Mouse (Mus musculus) testis, adult 2 months (tissue): ENCODE results near the gene P2ry6. TPM values are rescaled to one million over a fixed set of nuclear protein-coding genes. Genes with fewer than 3 reads are reported as not detected.

Experiments used
- H3K27ac ChIP-seq: fragments of 200-500 bp; 2 replicates; pipeline ENCODE4 v1.5.1; 2012; ENCODE audit warnings: low read depth, low read length; ENCODE audit not compliant: control insufficient read depth, insufficient read depth
- H3K27me3 ChIP-seq: fragments of 200-500 bp; 2 replicates; pipeline ENCODE4 v1.6.1; 2012; ENCODE audit warnings: mild to moderate bottlenecking, low read length, moderate library complexity; ENCODE audit not compliant: control insufficient read depth, insufficient read depth
- H3K36me3 ChIP-seq: fragments of 200-500 bp; 2 replicates; pipeline ENCODE4 v1.6.1; 2012; ENCODE audit warnings: mild to moderate bottlenecking, low read length; ENCODE audit not compliant: control insufficient read depth, insufficient read depth
- H3K4me1 ChIP-seq: fragments of 200-500 bp; 2 replicates; pipeline ENCODE4 v1.6.1; 2012; ENCODE audit warnings: low read length; ENCODE audit not compliant: control insufficient read depth, insufficient read depth
- H3K4me3 ChIP-seq: fragments of 200-500 bp; 2 replicates; pipeline ENCODE4 v1.5.1; 2012; ENCODE audit warnings: low read depth, mild to moderate bottlenecking, low read length, moderate library complexity, mixed read lengths; ENCODE audit not compliant: control insufficient read depth
- CTCF ChIP-seq: fragments of 200-500 bp; IDR thresholded peaks from 2 replicates; pipeline ENCODE4 v1.5.1; 2012; ENCODE audit warnings: low read depth, mild to moderate bottlenecking, inconsistent platforms, low read length, moderate library complexity; ENCODE audit not compliant: control insufficient read depth, insufficient read depth, insufficient replicate concordance
- POLR2A ChIP-seq: fragments of 200-500 bp; IDR thresholded peaks from 2 replicates; pipeline ENCODE4 v1.6.1; 2012; ENCODE audit warnings: low read depth, mild to moderate bottlenecking, inconsistent platforms, low read length, moderate library complexity; ENCODE audit not compliant: control insufficient read depth
- polyA plus RNA-seq: library from polyadenylated mRNA; depleted of rRNA; stranded (reverse); fragments of >200 nt; gene quantifications from 2 replicates; pipeline ENCODE4 v1.2.3, GENCODE M21; 2012

The P2ry6 gene
- polyA plus RNA-seq, 1 experiment, result 2.9 TPM

DNA sequence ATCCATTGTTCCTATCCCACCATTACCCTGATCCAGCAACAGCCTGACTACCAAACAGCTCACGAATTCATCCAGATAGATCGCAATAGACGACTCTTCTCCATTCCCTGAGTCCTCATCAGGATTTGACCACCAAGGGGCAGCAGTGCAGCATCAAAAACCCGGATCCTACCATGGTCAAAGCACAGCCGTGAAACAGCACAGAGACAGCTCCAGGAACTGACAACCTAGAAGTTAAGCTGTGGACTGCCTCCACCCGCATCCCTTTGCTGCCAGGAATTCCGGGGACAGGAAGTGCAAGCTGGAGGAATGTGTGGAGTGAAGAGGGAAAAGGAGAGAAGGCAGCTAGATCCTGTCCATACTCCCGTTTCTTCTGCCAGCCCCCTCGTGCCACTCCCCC is 13.6 kb upstream of the P2ry6 start:
- H3K27ac ChIP-seq, result no peak overlapping the region
- H3K4me1 ChIP-seq, result peaks cover 13% of the 10 kb centered on the region
- H3K27me3 ChIP-seq, result no peaks in the 10 kb centered on the region
- TF ChIP-seq POLR2A, result no peak
- TF ChIP-seq CTCF, result peak; percentile 36; the same call in 1 of the 2 replicates
- H3K4me3 ChIP-seq, result no peak overlapping the region
- no peaks in the 10 kb centered on the region for H3K36me3 ChIP-seq

DNA sequence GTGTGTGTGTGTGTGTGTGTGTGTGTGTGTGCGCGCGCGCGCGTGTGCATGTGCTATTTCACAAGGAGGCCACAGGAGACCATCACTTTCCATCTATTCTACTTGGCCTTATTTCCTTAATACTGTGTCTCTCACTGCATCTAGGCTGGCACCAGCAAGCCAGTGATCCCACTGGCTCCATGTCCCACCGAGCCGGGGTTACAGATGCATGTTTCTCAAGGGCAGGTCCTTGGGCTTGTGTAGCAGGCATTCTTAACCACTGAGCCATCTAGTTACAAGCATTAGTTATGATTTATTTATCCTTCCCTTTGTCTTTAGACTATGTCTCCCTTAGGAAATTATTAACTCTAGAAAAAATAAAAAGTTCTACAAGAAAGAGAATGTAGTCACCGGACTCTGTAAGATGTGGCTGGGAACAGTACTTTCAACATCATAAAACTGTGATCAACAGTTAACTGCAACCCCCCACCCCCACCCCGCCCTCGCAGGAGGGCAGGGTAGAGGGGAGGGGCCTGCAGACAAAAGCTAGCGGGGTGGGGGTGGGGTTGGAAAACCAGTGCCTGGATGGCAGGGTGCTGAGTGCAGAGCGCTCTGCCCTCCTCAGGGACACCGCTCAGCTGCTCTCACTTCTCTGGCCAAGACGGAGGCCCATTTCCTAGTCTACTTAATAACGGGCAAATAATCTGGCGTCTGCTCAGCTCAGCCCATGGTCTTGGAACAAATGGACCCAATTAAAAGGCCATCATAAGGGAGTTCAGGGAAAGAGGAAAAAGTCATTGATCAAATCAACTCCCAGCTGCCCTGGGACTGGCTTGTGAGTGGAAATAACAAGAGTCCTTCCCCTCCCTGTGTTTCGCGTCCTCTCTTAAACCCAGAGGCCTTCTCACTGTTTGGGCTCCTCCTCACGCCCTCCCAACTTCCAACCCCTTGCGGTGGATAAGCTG is 10.3 kb upstream of the P2ry6 start:
- Histone ChIP-seq H3K4me1 (peaks cover 13% of the 10 kb centered on the region), H3K4me3 (peak overlapping the region; percentile 66)
- TF ChIP-seq POLR2A (peak; percentile 52; the same call in 1 of the 2 replicates), CTCF (no peak)

DNA sequence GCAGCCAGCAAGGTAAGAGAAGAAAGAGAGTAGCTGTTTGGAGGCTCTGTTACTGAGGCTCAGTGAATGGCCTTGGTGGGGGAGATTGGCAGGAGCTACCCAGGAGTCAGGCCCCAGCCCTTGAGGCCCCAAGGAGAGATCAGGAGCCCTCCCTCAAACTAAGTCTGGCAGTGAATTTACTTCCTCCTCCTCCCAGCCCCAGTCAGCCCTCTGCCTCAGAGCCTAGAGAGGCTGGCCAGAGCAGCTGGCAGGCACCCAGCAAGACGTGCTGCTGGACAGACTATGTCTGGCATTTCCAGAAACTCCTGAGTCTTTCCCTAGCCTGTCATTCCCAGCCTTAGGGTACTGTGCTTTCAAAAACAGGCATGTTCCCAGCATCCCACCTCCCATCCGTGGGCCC is 4.7 kb upstream of the P2ry6 start:
- Histone ChIP-seq H3K27me3 (no peaks in the 10 kb centered on the region), H3K4me1 (peaks cover 5% of the 10 kb centered on the region), H3K4me3 (no peak overlapping the region), H3K27ac (no peak overlapping the region), H3K36me3 (no peaks in the 10 kb centered on the region)
- no peak for TF ChIP-seq CTCF
- TF ChIP-seq POLR2A, result no peak

More for the DNA sequence above, 10.3 kb upstream of the P2ry6 start:
- no peaks in the 10 kb centered on the region for H3K27me3 ChIP-seq
- no peaks in the 10 kb centered on the region for H3K36me3 ChIP-seq
- H3K27ac ChIP-seq, result peak overlapping the region; percentile 81

DNA sequence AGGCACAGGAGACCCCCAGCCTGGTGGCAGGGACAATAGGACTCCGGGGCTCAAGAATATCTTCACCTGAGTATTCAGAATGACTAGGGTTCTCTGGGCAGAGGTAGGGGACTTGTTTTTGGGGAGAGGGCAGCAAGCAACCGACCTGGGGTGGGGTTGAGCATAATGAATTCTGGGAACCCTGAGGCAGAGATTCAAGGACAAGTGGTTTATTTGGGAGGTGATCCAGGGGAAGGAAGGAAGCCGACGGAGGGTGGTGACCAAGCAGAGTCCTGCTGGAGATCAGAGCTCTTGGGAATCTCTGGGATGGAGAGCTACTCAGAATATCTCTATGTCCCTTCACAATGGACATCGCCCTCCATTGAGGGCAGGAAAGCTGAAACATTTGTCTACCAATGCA is 3.7 kb upstream of the P2ry6 start:
- H3K4me3 ChIP-seq, result no peak overlapping the region
- no peaks in the 10 kb centered on the region for H3K36me3 ChIP-seq
- H3K27me3 ChIP-seq, result no peaks in the 10 kb centered on the region
- H3K27ac ChIP-seq, result no peak overlapping the region
- H3K4me1 ChIP-seq, result peaks cover 8% of the 10 kb centered on the region
- no peak for TF ChIP-seq POLR2A
- TF ChIP-seq CTCF, result no peak

DNA sequence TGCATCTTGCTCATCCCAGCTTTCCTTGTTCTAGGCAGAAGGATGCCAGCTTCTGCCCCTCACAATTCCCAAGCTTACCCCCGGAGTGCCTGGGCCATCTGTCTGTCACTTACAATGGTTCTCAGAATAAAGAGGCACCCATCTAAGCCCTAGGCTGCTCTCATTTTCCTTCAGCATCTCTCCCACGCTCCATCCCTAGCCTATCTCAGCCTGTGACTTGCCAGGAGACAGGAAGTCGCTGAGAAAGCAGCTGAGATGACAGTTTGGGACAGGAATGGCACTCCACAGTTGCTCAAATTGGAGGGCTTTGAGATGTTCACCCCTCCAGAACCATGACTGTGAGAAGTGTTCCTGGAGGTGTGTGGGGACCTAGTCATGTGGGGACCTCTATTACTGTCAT is 1.6 kb downstream of the P2ry6 start:
- Histone ChIP-seq H3K27ac (no peak overlapping the region), H3K4me1 (peaks cover 12% of the 10 kb centered on the region), H3K4me3 (no peak overlapping the region), H3K36me3 (no peaks in the 10 kb centered on the region), H3K27me3 (no peaks in the 10 kb centered on the region)
- no peak for TF ChIP-seq CTCF

DNA sequence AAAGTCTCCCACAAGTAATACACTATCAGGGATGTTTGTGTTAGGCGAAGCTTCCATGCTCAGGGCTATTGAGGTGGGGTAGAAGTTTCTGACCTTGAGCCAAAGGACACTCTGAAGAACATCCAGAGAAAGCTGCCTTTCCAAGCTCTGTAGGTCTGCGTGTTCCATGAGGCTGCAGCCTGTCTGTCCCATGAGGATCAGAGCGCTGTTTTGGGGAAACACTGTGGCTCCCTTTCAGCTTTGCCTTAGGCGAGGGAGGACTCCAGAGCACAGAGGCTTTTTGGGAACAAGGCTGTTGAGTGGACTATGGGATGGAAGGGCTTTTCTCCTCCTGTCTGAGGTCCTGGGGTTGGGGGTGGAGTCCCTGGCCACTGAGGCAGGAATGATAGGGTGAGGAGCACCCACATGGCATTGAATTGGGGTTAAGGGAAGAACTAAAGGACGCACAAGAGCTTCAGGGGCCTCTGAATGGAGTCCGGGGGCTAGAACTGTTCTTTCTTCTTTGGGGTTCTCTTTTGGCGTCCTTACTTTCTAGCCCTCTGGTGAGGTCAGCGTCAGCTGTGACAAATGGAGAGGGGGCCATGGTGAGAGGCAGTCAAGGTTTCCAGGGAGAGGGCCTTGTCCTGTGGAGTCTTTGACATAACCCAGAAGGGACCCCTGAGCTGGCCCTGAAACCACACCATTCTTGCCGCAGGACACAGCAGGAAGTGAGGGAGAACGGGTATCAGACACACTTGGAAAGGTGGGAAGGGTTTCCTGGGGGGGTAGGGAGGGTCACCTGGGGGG is 5.4 kb downstream of the P2ry6 start:
- Histone ChIP-seq H3K27ac (peak overlapping the region; percentile 40; the same call in 1 of the 2 replicates), H3K27me3 (no peaks in the 10 kb centered on the region), H3K4me3 (no peak overlapping the region), H3K36me3 (no peaks in the 10 kb centered on the region), H3K4me1 (peaks cover 6% of the 10 kb centered on the region)
- TF ChIP-seq CTCF (no peak), POLR2A (no peak)

DNA sequence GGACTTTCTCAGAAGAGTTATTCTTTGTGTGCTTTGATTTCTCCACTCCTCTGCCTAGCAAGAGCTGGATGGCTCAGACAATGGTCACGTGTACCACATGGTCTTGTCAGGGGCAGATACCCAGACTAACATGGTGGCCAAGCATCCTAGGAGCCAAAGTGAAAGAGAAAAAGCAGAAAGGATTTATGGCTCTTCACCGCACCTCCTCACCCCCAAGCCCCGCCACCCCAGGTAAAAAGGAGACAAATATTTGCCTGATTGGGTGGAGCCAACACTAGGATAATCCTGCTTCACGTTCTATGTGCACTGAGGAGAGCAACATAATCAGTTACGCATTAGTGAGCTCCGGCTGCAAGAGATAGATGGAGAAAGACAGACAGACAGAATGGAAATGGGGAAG is 6.1 kb downstream of the P2ry6 start:
- TF ChIP-seq CTCF (no peak), POLR2A (no peak)
- no peaks in the 10 kb centered on the region for H3K36me3 ChIP-seq

More for the DNA sequence above, 6.1 kb downstream of the P2ry6 start:
- H3K27ac ChIP-seq, result peak overlapping the region; percentile 40; the same call in 1 of the 2 replicates
- H3K27me3 ChIP-seq, result no peaks in the 10 kb centered on the region
- peaks cover 4% of the 10 kb centered on the region for H3K4me1 ChIP-seq
- no peak overlapping the region for H3K4me3 ChIP-seq
